17 mouse cellular contexts compared by ENCODE assay signal in genomic region chr3:93567721-93568120, GRCm38 (mm10). TPM values are rescaled to one million over a fixed set of nuclear protein-coding genes. Genes with fewer than 3 reads are reported as not detected.
A peak's percentile ranks its signal among the peaks of the same experiment; 100 is the strongest.
DNase-seq lines count a peak whose midpoint lies in the region; ATAC-seq and TF ChIP-seq lines count a peak whose summit lies in the region.
"Had no signal": no experiment of that assay in that cellular context is flagged by ENCODE, and none has a peak within 500 bp of the region (broad histone marks: within the 10 kb centered on the region; RNA-seq: fewer than 3 reads in every experiment).

No protein-coding gene starts in this region.

- H3K36me3 ChIP-seq in heart, postnatal 0 days (replicated peaks; ENCODE audit: control insufficient read depth, insufficient read depth, low read length), result peaks cover 18% of the 10 kb centered on the region
- peaks cover 14% of the 10 kb centered on the region for H3K36me3 ChIP-seq in lung, embryonic 15.5 days
- H3K36me3 ChIP-seq: midbrain, embryonic 15.5 days had no signal

- WGBS in heart, postnatal 0 days, result 80% methylated on average over 6 of the region's 6 CpGs
- 86% methylated on average over 6 of the region's 6 CpGs for WGBS in lung, embryonic 15.5 days

- H3K9me3 ChIP-seq in heart, postnatal 0 days (replicated peaks; ENCODE audit: control insufficient read depth, low read length), result no peaks in the 10 kb centered on the region
- H3K9me3 ChIP-seq in lung, embryonic 15.5 days, result no peaks in the 10 kb centered on the region
- H3K9me3 ChIP-seq: forebrain, embryonic 13.5 days; megakaryocyte, embryonic 14.5 days; midbrain, embryonic 15.5 days had no signal

- no peak overlapping the region for H3K9ac ChIP-seq in heart, postnatal 0 days (replicated peaks; ENCODE audit: low read depth, low read length)
- no peak overlapping the region for H3K9ac ChIP-seq in lung, embryonic 15.5 days
- H3K9ac ChIP-seq: forebrain, embryonic 13.5 days; liver, embryonic 14.5 days; midbrain, embryonic 15.5 days had no signal

- TF ChIP-seq EP300 in heart, postnatal 0 days (IDR thresholded peaks at IDR 0.05; ENCODE audit: low read depth), result no peak

- intact Hi-C loops in gastrocnemius, adult 2 months (cut with DNase I), result loop anchor here (1.0 kb wide), 1 partner anchor 11 kb away; no protein-coding TSS in a partner anchor
- intact Hi-C loops in heart, postnatal 14 days (cut with DNase I), result loop anchor here (2.0 kb wide), 1 partner anchor 13 kb away; the partner anchor contains the start of gene S100a10

- DNase-seq in gastrocnemius, adult 2 months, result no peak
- no peak for DNase-seq in gastrocnemius, adult 18-20 months (ENCODE audit: low spot score)
- no peak for DNase-seq in heart, postnatal 0 days (ENCODE audit: low spot score)
- no peak for DNase-seq in heart, postnatal 14 days
- no peak for DNase-seq in lung, postnatal 14 days
- DNase-seq in cerebellum, postnatal 36 days, result no peak
- no peak for DNase-seq in layer of hippocampus, postnatal 25 days (ENCODE audit: extremely low spot score in 1 of 2, low spot score in 1 of 2)
- DNase-seq: cerebellum, adult 8-10 months; spleen, adult 18-20 months; thymus, postnatal 14 days had no signal

- H3K4me2 ChIP-seq in heart, postnatal 0 days (ENCODE audit: low read depth, low read length), result no peak overlapping the region
- no peak overlapping the region for H3K4me2 ChIP-seq in lung, embryonic 15.5 days
- H3K4me2 ChIP-seq: forebrain, embryonic 13.5 days; midbrain, embryonic 15.5 days had no signal

- no peak for ATAC-seq in heart, postnatal 0 days (ENCODE audit: insufficient read depth, low read depth)
- no peak for ATAC-seq in lung, embryonic 15.5 days (ENCODE audit: borderline replicate concordance, extremely low read depth, low FRiP score, low TSS enrichment)
- ATAC-seq: inflammation-experienced regulatory T-cells, adult 6 months; midbrain, embryonic 15.5 days had no signal

- H3K27ac ChIP-seq in gastrocnemius, adult 2 months, result peak overlapping the region; percentile 86
- H3K27ac ChIP-seq in heart, postnatal 0 days (ENCODE audit: low read depth), result peak overlapping the region; percentile 57
- H3K27ac ChIP-seq in lung, embryonic 15.5 days, result peak overlapping the region; percentile 63
- H3K27ac ChIP-seq: forebrain, embryonic 13.5 days; liver, embryonic 14.5 days; midbrain, embryonic 15.5 days had no signal

- no peaks in the 10 kb centered on the region for H3K27me3 ChIP-seq in heart, postnatal 0 days (ENCODE audit: control insufficient read depth, insufficient read depth, low read length)
- H3K27me3 ChIP-seq in lung, embryonic 15.5 days, result no peaks in the 10 kb centered on the region
- H3K27me3 ChIP-seq: forebrain, embryonic 13.5 days; megakaryocyte, embryonic 14.5 days; midbrain, embryonic 15.5 days had no signal

- no peak for TF ChIP-seq CTCF in gastrocnemius, adult 2 months (IDR thresholded peaks at IDR 0.05)
- no peak for TF ChIP-seq CTCF in heart, postnatal 0 days (IDR thresholded peaks at IDR 0.05; ENCODE audit: low read depth)

- no peak overlapping the region for H3K4me3 ChIP-seq in gastrocnemius, adult 2 months
- no peak overlapping the region for H3K4me3 ChIP-seq in heart, postnatal 0 days (ENCODE audit: low read depth, low read length)
- no peak overlapping the region for H3K4me3 ChIP-seq in lung, embryonic 15.5 days
- H3K4me3 ChIP-seq: forebrain, embryonic 13.5 days; megakaryocyte, embryonic 14.5 days; midbrain, embryonic 15.5 days had no signal

- H3K4me1 ChIP-seq in heart, postnatal 0 days (ENCODE audit: control insufficient read depth, insufficient read depth), result peaks cover 11% of the 10 kb centered on the region; the same call in 1 of the 2 replicates
- 0 out of 2 replicates have a peak, but pooled peaks cover 3% of the 10 kb centered on the region for H3K4me1 ChIP-seq in lung, embryonic 15.5 days
- H3K4me1 ChIP-seq: forebrain, embryonic 13.5 days; midbrain, embryonic 15.5 days had no signal

RNA-seq across cellular contexts. Expression of gene S100a10, which starts 12.8 kb away (rescaled TPM):
- 10 to 100 TPM; 29.0 to 61.7 TPM for total RNA-seq in gastrocnemius, adult 2 months (2021)
- 10 to 100 TPM; 42.2 to 48.1 TPM for total RNA-seq in gastrocnemius, adult 18-20 months (2021)
- total RNA-seq in heart, postnatal 0 days (2014; rRNA removed; ENCODE audit: low replicate concordance), result 199 and 247 TPM in 2 replicates
- 174 and 192 TPM in 2 replicates for polyA plus RNA-seq in heart, postnatal 0 days (2015; fragmentation: Nextera tagmentation; extraction: Ambion mirVana)
- total RNA-seq in heart, postnatal 14 days (2021), result 100 to 1,000 TPM; 129 to 145 TPM
- 277 and 280 TPM in 2 replicates for polyA plus RNA-seq in lung, embryonic 15.5 days (2015; fragmentation: Nextera tagmentation; extraction: Ambion mirVana)
- total RNA-seq in layer of hippocampus, postnatal 25 days (2021), result 10 to 100 TPM; 15.0 to 23.5 TPM

RNA-seq across cellular contexts. Expression of gene S100a11, which starts 47.4 kb away (rescaled TPM):
- 10 to 100 TPM; 27.0 to 48.3 TPM for total RNA-seq in gastrocnemius, adult 2 months (2021)
- 10 to 100 TPM; 27.1 to 50.4 TPM for total RNA-seq in gastrocnemius, adult 18-20 months (2021)
- total RNA-seq in heart, postnatal 0 days (2014; rRNA removed; ENCODE audit: low replicate concordance), result 47.5 and 77.1 TPM in 2 replicates
- polyA plus RNA-seq in heart, postnatal 0 days (2015; fragmentation: Nextera tagmentation; extraction: Ambion mirVana), result 686 TPM in 2 replicates
- total RNA-seq in heart, postnatal 14 days (2021), result 100 to 1,000 TPM; 111 to 124 TPM
- polyA plus RNA-seq in lung, embryonic 15.5 days (2015; fragmentation: Nextera tagmentation; extraction: Ambion mirVana), result 1,226 and 1,272 TPM in 2 replicates
- total RNA-seq in layer of hippocampus, postnatal 25 days (2021), result 1 to 10 TPM; 6.1 to 8.5 TPM
- total RNA-seq: MEL had no signal
